Mouse (Mus musculus) lung, adult 2 months (tissue): ENCODE data around the gene Papola. TPM values are rescaled to one million over a fixed set of nuclear protein-coding genes. Genes with fewer than 3 reads are reported as not detected.

Experiments used
- DNase-seq: peaks from one replicate; pipeline ENCODE4 v3.0.0; 2022
- H3K4me1 ChIP-seq: fragments of 200-500 bp; 2 replicates; pipeline ENCODE4 v1.6.1; 2011; ENCODE audit warnings: low read length; ENCODE audit not compliant: control insufficient read depth, insufficient read depth
- H3K4me3 ChIP-seq: fragments of 200-500 bp; replicated peaks from 2 replicates; pipeline ENCODE3; 2011; ENCODE audit warnings: low read depth, mild to moderate bottlenecking, control low read depth, low read length; ENCODE audit errors: extremely low read depth
- CTCF ChIP-seq: fragments of 200-500 bp; IDR thresholded peaks from 2 replicates; pipeline ENCODE4 v1.5.1; 2011; ENCODE audit warnings: mild to moderate bottlenecking, low read length, control low read depth; ENCODE audit not compliant: insufficient read depth
- POLR2A ChIP-seq: fragments of 200-500 bp; IDR thresholded peaks from 2 replicates; pipeline ENCODE4 v1.6.1; 2011; ENCODE audit warnings: low read depth, mild to moderate bottlenecking, control low read depth, low read length, borderline replicate concordance; ENCODE audit errors: extremely low read depth
- WGBS: fragments of 180-500 bp; shearing (Covaris S2); methylation state at CpG from one replicate; pipeline ENCODE4 v1.1.7; 2018; 5-methylcytosine and 5-hydroxymethylcytosine counted together
- polyA plus RNA-seq: library from polyadenylated mRNA; depleted of rRNA; stranded (reverse); fragments of >200 nt; gene quantifications from 2 replicates; pipeline ENCODE4 v1.2.3, GENCODE M21; 2012

Gene Papola
- polyA plus RNA-seq, 1 experiment, result 40.4 TPM

GRCm38 (mm10) chr12:105854639-105855038, 70.1 kb downstream of the Papola start:
- no peak for TF ChIP-seq POLR2A
- peak; percentile 38; the same call in 1 of the 2 replicates for TF ChIP-seq CTCF
- no peak overlapping the region for H3K4me3 ChIP-seq
- H3K4me1 ChIP-seq, result no peaks in the 10 kb centered on the region
- 33% methylated on average over 6 of the region's 6 CpGs for WGBS
- no peak for DNase-seq

GRCm38 (mm10) chr12:105857902-105858640, 73.6 kb downstream of the Papola start:
- no peak overlapping the region for H3K4me3 ChIP-seq
- 71% methylated on average over 5 of the region's 5 CpGs for WGBS
- no peak for DNase-seq
- no peaks in the 10 kb centered on the region for H3K4me1 ChIP-seq
- TF ChIP-seq CTCF, result no peak

- Histone ChIP-seq H3K4me1 (no peaks in the 10 kb centered on the region), H3K4me3 (no peak overlapping the region)
- 76% methylated on average over 6 of the region's 6 CpGs for WGBS
- DNase-seq, result no peak
- TF ChIP-seq POLR2A (no peak), CTCF (no peak)
Measured at GRCm38 (mm10) chr12:105862072-105862471, 77.6 kb downstream of the Papola start.

GRCm38 (mm10) chr12:105862607-105863006, 78.1 kb downstream of the Papola start:
- WGBS, result 73% methylated on average over 22 of the region's 22 CpGs
- TF ChIP-seq CTCF (no peak), POLR2A (no peak)
- DNase-seq, result no peak

GRCm38 (mm10) chr12:105863436-105863835, 78.9 kb downstream of the Papola start:
- DNase-seq, result no peak

More at GRCm38 (mm10) chr12:105862607-105863006, 78.1 kb downstream of the Papola start:
- no peak overlapping the region for H3K4me3 ChIP-seq
- no peaks in the 10 kb centered on the region for H3K4me1 ChIP-seq

GRCm38 (mm10) chr12:105867646-105868045, 83.2 kb downstream of the Papola start:
- 81% methylated on average over 2 of the region's 2 CpGs for WGBS
- no peaks in the 10 kb centered on the region for H3K4me1 ChIP-seq
- no peak overlapping the region for H3K4me3 ChIP-seq
- DNase-seq, result no peak
- TF ChIP-seq POLR2A (no peak), CTCF (no peak)

More at GRCm38 (mm10) chr12:105863436-105863835, 78.9 kb downstream of the Papola start:
- Histone ChIP-seq H3K4me3 (no peak overlapping the region), H3K4me1 (no peaks in the 10 kb centered on the region)
- WGBS, result 86% methylated on average over 11 of the region's 11 CpGs
- TF ChIP-seq POLR2A (no peak), CTCF (no peak)

GRCm38 (mm10) chr12:105869242-105869641, 84.7 kb downstream of the Papola start:
- no peak for DNase-seq
- Histone ChIP-seq H3K4me1 (no peaks in the 10 kb centered on the region), H3K4me3 (no peak overlapping the region)
- WGBS, result 7% methylated on average over 6 of the region's 6 CpGs
- no peak for TF ChIP-seq CTCF

- no peak for TF ChIP-seq POLR2A
- no peak for TF ChIP-seq CTCF
- no peaks in the 10 kb centered on the region for H3K4me1 ChIP-seq
- WGBS, result 27% methylated on average over 14 of the region's 14 CpGs
- no peak for DNase-seq
- H3K4me3 ChIP-seq, result no peak overlapping the region
Measured at GRCm38 (mm10) chr12:105869696-105870095, 85.2 kb downstream of the Papola start.

GRCm38 (mm10) chr12:105873283-105873682, 88.8 kb downstream of the Papola start:
- WGBS, result 51% methylated on average over 2 of the region's 2 CpGs
- DNase-seq, result no peak
- Histone ChIP-seq H3K4me1 (no peaks in the 10 kb centered on the region), H3K4me3 (no peak overlapping the region)
- TF ChIP-seq POLR2A (no peak), CTCF (0 out of 2 replicates have a peak, but pooled peaks have one; percentile 12)

GRCm38 (mm10) chr12:105875112-105875511, 90.6 kb downstream of the Papola start:
- WGBS, result 21% methylated on average over 17 of the region's 17 CpGs
- TF ChIP-seq CTCF (no peak), POLR2A (no peak)
- no peak for DNase-seq
- Histone ChIP-seq H3K4me3 (no peak overlapping the region), H3K4me1 (no peaks in the 10 kb centered on the region)
